7 mouse cellular contexts compared by ENCODE assay signal in genomic region chr9:71663421-71664217, GRCm38 (mm10).
A peak's percentile ranks its signal among the peaks of the same experiment; 100 is the strongest.
DNase-seq lines count a peak whose midpoint lies in the region; ATAC-seq lines count a peak whose summit lies in the region.

No protein-coding gene starts in this region.

- H3K27me3 ChIP-seq in heart, embryonic 14.5 days (ENCODE audit: control insufficient read depth, insufficient read depth, low read length), result no peaks in the 10 kb centered on the region
- H3K27me3 ChIP-seq in hindbrain, embryonic 14.5 days (ENCODE audit: control insufficient read depth, insufficient read depth, low read length), result no peaks in the 10 kb centered on the region

- no peaks in the 10 kb centered on the region for H3K9me3 ChIP-seq in heart, embryonic 14.5 days (ENCODE audit: control insufficient read depth, low read length)
- no peaks in the 10 kb centered on the region for H3K9me3 ChIP-seq in hindbrain, embryonic 14.5 days (ENCODE audit: control insufficient read depth, low read length)

- WGBS in heart, embryonic 14.5 days, result 26% methylated on average over 11 of the region's 11 CpGs
- WGBS in hindbrain, embryonic 14.5 days, result 68% methylated on average over 11 of the region's 11 CpGs

- peak overlapping the region; percentile 62 to 73 for H3K27ac ChIP-seq in heart, embryonic 14.5 days (replicated peaks in 1 of 2; ENCODE audit: control insufficient read depth in 1 of 2, insufficient read depth in 1 of 2, low read depth in 2 of 2, low read length in 2 of 2)
- no peak overlapping the region for H3K27ac ChIP-seq in hindbrain, embryonic 14.5 days

- no peak overlapping the region for H3K4me3 ChIP-seq in heart, embryonic 14.5 days (ENCODE audit: control insufficient read depth in 1 of 2, insufficient read depth in 1 of 2, low read depth in 1 of 2, low read length in 2 of 2)
- no peak overlapping the region for H3K4me3 ChIP-seq in hindbrain, embryonic 14.5 days (replicated peaks; ENCODE audit: low read length)

- no peak for ATAC-seq in heart, embryonic 14.5 days (ENCODE audit: insufficient number of reproducible peaks, insufficient read depth, low FRiP score, low read depth)
- no peak for ATAC-seq in hindbrain, embryonic 14.5 days (ENCODE audit: low FRiP score)

- peaks cover 40 to 72% of the 10 kb centered on the region in 2 experiments for H3K4me1 ChIP-seq in heart, embryonic 14.5 days (ENCODE audit: control insufficient read depth in 2 of 2, insufficient read depth in 2 of 2, low read length in 2 of 2)
- H3K4me1 ChIP-seq in hindbrain, embryonic 14.5 days (replicated peaks; ENCODE audit: control insufficient read depth, insufficient read depth, low read length), result 0 out of 2 replicates have a peak, but pooled peaks cover 4% of the 10 kb centered on the region

- H3K9ac ChIP-seq in heart, embryonic 14.5 days (ENCODE audit: low read length), result no peak overlapping the region
- no peak overlapping the region for H3K9ac ChIP-seq in hindbrain, embryonic 14.5 days

- H3K4me2 ChIP-seq in heart, embryonic 14.5 days (ENCODE audit: low read length), result no peak overlapping the region
- no peak overlapping the region for H3K4me2 ChIP-seq in hindbrain, embryonic 14.5 days (replicated peaks)

- intact Hi-C loops in left cerebral cortex, postnatal 4 days (cut with DNase I), result no loop called here

- DNase-seq in brain, adult 2 months (ENCODE audit: low read depth, low spot score), result peak; percentile 63
- peak; percentile 78 to 94 for DNase-seq in kidney, postnatal 25 days
- DNase-seq in lung, postnatal 4 days, result peak; percentile 69 to 79
- no peak for DNase-seq in left cerebral cortex, postnatal 4 days
- no peak for DNase-seq in adrenal gland, postnatal 36 days
- DNase-seq in hindbrain, embryonic 14.5 days (ENCODE audit: low spot score), result no peak

- 0 out of 2 replicates have a peak, but pooled peaks cover under 1% of the 10 kb centered on the region for H3K36me3 ChIP-seq in heart, embryonic 14.5 days (ENCODE audit: control insufficient read depth, insufficient read depth, low read length)
- H3K36me3 ChIP-seq in hindbrain, embryonic 14.5 days (replicated peaks; ENCODE audit: control insufficient read depth, insufficient read depth), result no peaks in the 10 kb centered on the region

Comparison
In these comparisons a context has a peak if more than half of its experiments do, and no peak if none do; other contexts are left out.
1. DNase-seq: peak in brain, adult 2 months (single experiment), kidney, postnatal 25 days (2 of 2) and lung, postnatal 4 days (2 of 2); none in left cerebral cortex, postnatal 4 days (single experiment), adrenal gland, postnatal 36 days (0 of 2) and hindbrain, embryonic 14.5 days (single experiment).